Mouse (Mus musculus) spleen, postnatal 4 days (tissue): ENCODE results near the gene 2610044O15Rik8.

Source experiments
- DNase-seq, 2 experiments: peaks; one replicate each; pipeline ENCODE4 v3.0.0; 2022; ENCODE audit warnings: low spot score in 2 of 2

Gene 2610044O15Rik8

DNA sequence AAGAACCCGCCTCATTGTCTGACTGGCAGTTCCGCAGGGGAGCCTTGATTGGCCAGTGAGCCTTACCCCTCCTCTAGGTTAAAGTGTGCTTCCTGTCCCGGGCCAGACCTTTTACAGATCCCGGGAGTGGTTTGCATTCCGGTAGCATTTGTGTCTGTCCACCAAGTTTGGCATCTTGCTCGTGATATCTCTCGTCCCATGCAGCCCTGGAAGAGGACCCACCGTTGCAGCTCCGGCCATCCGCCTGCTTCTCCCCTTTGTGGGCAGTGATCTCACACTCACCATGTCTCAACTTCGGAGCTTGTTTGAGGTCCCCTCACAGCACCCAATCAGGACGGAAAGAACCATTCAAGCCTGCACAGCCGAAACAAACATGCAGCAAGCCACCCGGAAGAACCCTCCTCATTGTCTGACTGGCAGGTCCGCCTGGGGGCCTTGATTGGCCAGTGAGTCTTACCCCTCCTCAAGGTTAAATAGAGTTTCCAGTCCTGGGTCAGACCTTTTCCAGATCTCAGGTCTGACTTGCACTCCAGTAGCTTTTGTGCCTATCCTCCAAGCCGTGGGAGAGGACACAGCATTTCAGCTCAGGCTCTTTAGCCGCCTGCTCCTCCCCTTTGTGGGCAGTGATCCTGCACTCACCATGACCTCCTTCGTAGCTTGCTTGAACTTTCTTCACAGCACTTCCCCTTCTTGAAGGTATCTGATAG lies at the start of gene 2610044O15Rik8:
TSS of gene 2610044O15Rik8 (minus strand) at position 380 of the 707 bp plus-strand sequence.
- peak; percentile 79 to 85 for DNase-seq

- no peak for DNase-seq
Observed at GRCm38 (mm10) chr8:129265918-129266317, 31.7 kb upstream of the 2610044O15Rik8 start.

DNA sequence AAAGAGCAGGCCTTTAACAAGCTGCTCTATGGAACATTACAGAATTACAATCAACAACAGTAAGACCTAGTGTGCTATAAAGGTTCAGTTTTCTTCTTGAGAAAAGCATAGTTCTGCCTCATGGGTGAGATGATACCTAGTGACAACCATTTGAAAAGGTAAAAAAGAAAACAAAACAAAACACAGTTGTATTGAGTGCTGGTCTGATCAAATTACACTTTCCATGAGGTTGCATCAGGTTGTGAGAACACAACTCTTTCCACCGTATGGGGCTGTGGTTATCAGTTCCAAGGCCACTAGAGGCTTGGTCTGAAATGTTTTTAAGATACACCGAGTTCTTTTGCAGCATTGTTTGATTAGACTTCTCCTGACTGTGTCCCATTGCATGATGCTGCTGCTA lies 30.1 kb upstream of the 2610044O15Rik8 start:
- no peak for DNase-seq

DNA sequence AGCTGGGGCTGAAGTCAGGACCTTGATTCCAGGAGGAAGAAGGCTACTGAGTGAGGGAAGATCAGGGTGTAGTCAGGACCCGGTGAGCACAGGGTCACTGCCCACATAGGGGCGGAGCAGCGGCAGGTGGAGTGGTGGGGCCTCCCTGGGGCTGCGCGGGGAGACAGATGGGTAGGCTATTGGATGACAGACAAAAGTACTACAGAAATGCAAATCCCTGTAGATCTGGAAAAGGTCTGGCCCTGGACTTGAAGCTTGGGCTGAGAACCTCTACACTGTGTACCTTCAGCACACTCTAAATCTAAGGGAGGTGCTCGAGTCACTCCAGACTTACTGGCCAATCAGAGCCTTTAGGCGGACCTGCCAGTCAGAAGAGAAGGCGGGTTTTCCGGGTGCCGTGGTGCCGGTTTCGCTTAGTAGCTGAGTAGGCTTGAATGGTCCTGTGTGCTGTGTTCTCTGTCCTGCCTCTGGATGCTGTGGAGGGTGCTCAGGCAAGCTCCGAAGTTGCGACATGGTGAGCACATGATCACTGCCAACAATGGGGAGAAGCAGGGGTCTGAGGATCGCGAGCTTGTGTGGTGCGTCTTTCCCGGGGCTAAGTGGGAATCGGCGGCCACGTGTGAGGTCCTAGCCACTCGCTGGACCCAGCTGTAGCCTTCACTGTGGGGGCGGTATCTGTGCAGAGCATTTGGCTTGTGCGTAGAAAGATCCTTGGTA lies 29.2 kb upstream of the 2610044O15Rik8 start:
- peak; percentile 70 to 84 for DNase-seq

DNA sequence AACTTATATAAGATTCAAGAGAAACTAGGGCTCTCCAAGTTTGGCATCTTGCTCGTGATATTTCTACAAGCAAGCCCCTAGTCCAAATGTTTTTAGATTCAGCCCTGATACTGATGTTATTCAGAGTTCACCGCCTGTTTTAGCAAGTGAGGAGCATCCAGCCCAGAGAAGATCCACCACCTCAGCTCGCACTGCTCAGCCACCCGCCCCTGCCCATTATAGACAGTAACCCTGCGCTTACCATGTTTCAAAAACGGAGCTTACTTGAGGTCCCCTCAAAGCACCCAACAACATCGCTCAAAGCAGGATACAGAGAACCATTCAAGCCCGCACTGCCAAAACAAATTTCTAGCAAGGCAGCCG lies 561 bp downstream of the 2610044O15Rik8 start:
- no peak for DNase-seq
